Mouse (Mus musculus): ENCODE measurements around the gene Dnal1. TPM values are rescaled to one million over a fixed set of nuclear protein-coding genes. Genes with fewer than 3 reads are reported as not detected.
A peak's percentile ranks its signal among the peaks of the same experiment; 100 is the strongest.

The Dnal1 gene
- polyA plus RNA-seq, 1 experiment from 2014 or later = 4.9 TPM

GRCm38 (mm10) chr12:84186536-84186935 lies 72.4 kb downstream of the Dnal1 start:
- peaks cover 32% of the 10 kb centered on the region for H3K36me3 ChIP-seq
- H3K4me3 ChIP-seq = no peak overlapping the region
- no peaks in the 10 kb centered on the region for H3K9me3 ChIP-seq (replicated peaks)
- peaks cover 62% of the 10 kb centered on the region for H3K4me1 ChIP-seq
- WGBS = 90% methylated on average over 3 of the region's 3 CpGs
- H3K27ac ChIP-seq = no peak overlapping the region
- no peak for DNase-seq (ENCODE audit: low spot score)
- H3K27me3 ChIP-seq (ENCODE audit: low read depth, poor library complexity, severe bottlenecking) = no peaks in the 10 kb centered on the region

GRCm38 (mm10) chr12:84186950-84187349 lies 72.8 kb downstream of the Dnal1 start:
- peaks cover 62% of the 10 kb centered on the region for H3K4me1 ChIP-seq
- no peaks in the 10 kb centered on the region for H3K27me3 ChIP-seq (ENCODE audit: low read depth, poor library complexity, severe bottlenecking)
- peak overlapping the region; percentile 71; the same call in 1 of the 2 replicates for H3K27ac ChIP-seq
- no peak for DNase-seq (ENCODE audit: low spot score)
- no peak overlapping the region for H3K4me3 ChIP-seq
- no peaks in the 10 kb centered on the region for H3K9me3 ChIP-seq (replicated peaks)
- 95% methylated on average over 5 of the region's 5 CpGs for WGBS
- peaks cover 32% of the 10 kb centered on the region for H3K36me3 ChIP-seq

- DNase-seq (ENCODE audit: low spot score) = peak; percentile 54
- WGBS = 67% methylated on average over 15 of the region's 15 CpGs
- no peaks in the 10 kb centered on the region for H3K27me3 ChIP-seq (ENCODE audit: low read depth, poor library complexity, severe bottlenecking)
- H3K4me1 ChIP-seq = peaks cover 70% of the 10 kb centered on the region
- peak overlapping the region; percentile 71 for H3K27ac ChIP-seq
- peaks cover 32% of the 10 kb centered on the region for H3K36me3 ChIP-seq
- no peaks in the 10 kb centered on the region for H3K9me3 ChIP-seq (replicated peaks)
- H3K4me3 ChIP-seq = no peak overlapping the region
Observed at GRCm38 (mm10) chr12:84187752-84188601, 73.8 kb downstream of the Dnal1 start.

GRCm38 (mm10) chr12:84188881-84189444 lies 74.8 kb downstream of the Dnal1 start:
- 64% methylated on average over 14 of the region's 14 CpGs for WGBS
- H3K9me3 ChIP-seq (replicated peaks) = no peaks in the 10 kb centered on the region
- peaks cover 32% of the 10 kb centered on the region for H3K36me3 ChIP-seq
- peak overlapping the region; percentile 71 for H3K27ac ChIP-seq
- DNase-seq (ENCODE audit: low spot score) = no peak
- H3K4me3 ChIP-seq = no peak overlapping the region
- H3K4me1 ChIP-seq = peaks cover 77% of the 10 kb centered on the region
- no peaks in the 10 kb centered on the region for H3K27me3 ChIP-seq (ENCODE audit: low read depth, poor library complexity, severe bottlenecking)

GRCm38 (mm10) chr12:84190151-84190820 lies 76.1 kb downstream of the Dnal1 start:
- H3K27ac ChIP-seq = peak overlapping the region; percentile 51; the same call in 1 of the 2 replicates
- WGBS = 28% methylated on average over 13 of the region's 15 CpGs

GRCm38 (mm10) chr12:84191190-84191589 lies 77.0 kb downstream of the Dnal1 start:
- no peaks in the 10 kb centered on the region for H3K9me3 ChIP-seq (replicated peaks)
- H3K27ac ChIP-seq = peak overlapping the region; percentile 94; the same call in 1 of the 2 replicates
- H3K36me3 ChIP-seq = peaks cover 12% of the 10 kb centered on the region
- no peak for DNase-seq (ENCODE audit: low spot score)
- H3K4me3 ChIP-seq = peak overlapping the region; percentile 82
- 50% methylated on average over 7 of the region's 7 CpGs for WGBS
- peaks cover 91% of the 10 kb centered on the region for H3K4me1 ChIP-seq
- H3K27me3 ChIP-seq (ENCODE audit: low read depth, poor library complexity, severe bottlenecking) = no peaks in the 10 kb centered on the region

More at GRCm38 (mm10) chr12:84190151-84190820, 76.1 kb downstream of the Dnal1 start:
- DNase-seq (ENCODE audit: low spot score) = no peak
- peaks cover 91% of the 10 kb centered on the region for H3K4me1 ChIP-seq
- H3K36me3 ChIP-seq = peaks cover 19% of the 10 kb centered on the region
- H3K27me3 ChIP-seq (ENCODE audit: low read depth, poor library complexity, severe bottlenecking) = no peaks in the 10 kb centered on the region
- H3K9me3 ChIP-seq (replicated peaks) = no peaks in the 10 kb centered on the region
- peak overlapping the region; percentile 82 for H3K4me3 ChIP-seq

- H3K9me3 ChIP-seq (replicated peaks) = no peaks in the 10 kb centered on the region
- H3K4me3 ChIP-seq = peak overlapping the region; percentile 82
- peaks cover 96% of the 10 kb centered on the region for H3K4me1 ChIP-seq
- H3K27ac ChIP-seq = peak overlapping the region; percentile 94
- DNase-seq (ENCODE audit: low spot score) = no peak
- H3K27me3 ChIP-seq (ENCODE audit: low read depth, poor library complexity, severe bottlenecking) = no peaks in the 10 kb centered on the region
- 6% methylated on average over 5 of the region's 5 CpGs for WGBS
- peaks cover 7% of the 10 kb centered on the region for H3K36me3 ChIP-seq
Observed at GRCm38 (mm10) chr12:84191770-84192169, 77.6 kb downstream of the Dnal1 start.

- peak; percentile 53 for DNase-seq (ENCODE audit: low spot score)
- Histone ChIP-seq H3K9me3 (replicated peaks) (no peaks in the 10 kb centered on the region), H3K4me3 (peak overlapping the region; percentile 82), H3K4me1 (peaks cover 94% of the 10 kb centered on the region), H3K27me3 (ENCODE audit: low read depth, poor library complexity, severe bottlenecking) (no peaks in the 10 kb centered on the region), H3K36me3 (peaks cover 2% of the 10 kb centered on the region; the same call in 1 of the 2 replicates), H3K27ac (peak overlapping the region; percentile 94)
- WGBS = under 1% methylated on average over 13 of the region's 13 CpGs
Observed at GRCm38 (mm10) chr12:84192280-84192679, 78.1 kb downstream of the Dnal1 start.

- WGBS = under 1% methylated on average over 96 of the region's 102 CpGs
- peak overlapping the region; percentile 94 for H3K27ac ChIP-seq
- no peaks in the 10 kb centered on the region for H3K36me3 ChIP-seq
- peak overlapping the region; percentile 82 for H3K4me3 ChIP-seq
- H3K4me1 ChIP-seq = peaks cover 90% of the 10 kb centered on the region
- DNase-seq (ENCODE audit: low spot score) = peak; percentile 83
- H3K27me3 ChIP-seq (ENCODE audit: low read depth, poor library complexity, severe bottlenecking) = no peaks in the 10 kb centered on the region
- no peaks in the 10 kb centered on the region for H3K9me3 ChIP-seq (replicated peaks)
Observed at GRCm38 (mm10) chr12:84192741-84193641, 78.8 kb downstream of the Dnal1 start.

- Histone ChIP-seq H3K4me1 (peaks cover 86% of the 10 kb centered on the region), H3K9me3 (replicated peaks) (no peaks in the 10 kb centered on the region), H3K36me3 (no peaks in the 10 kb centered on the region), H3K4me3 (peak overlapping the region; percentile 82), H3K27ac (peak overlapping the region; percentile 94), H3K27me3 (ENCODE audit: low read depth, poor library complexity, severe bottlenecking) (no peaks in the 10 kb centered on the region)
- peak; percentile 93 for DNase-seq (ENCODE audit: low spot score)
- WGBS = under 1% methylated on average over 49 of the region's 49 CpGs
Observed at GRCm38 (mm10) chr12:84193642-84194399, 79.7 kb downstream of the Dnal1 start.

- Histone ChIP-seq H3K36me3 (no peaks in the 10 kb centered on the region), H3K27ac (peak overlapping the region; percentile 94), H3K4me1 (peaks cover 78% of the 10 kb centered on the region), H3K27me3 (ENCODE audit: low read depth, poor library complexity, severe bottlenecking) (no peaks in the 10 kb centered on the region), H3K4me3 (peak overlapping the region; percentile 82), H3K9me3 (replicated peaks) (no peaks in the 10 kb centered on the region)
- no peak for DNase-seq (ENCODE audit: low spot score)
- 7% methylated on average over 13 of the region's 13 CpGs for WGBS
Observed at GRCm38 (mm10) chr12:84194400-84195109, 80.4 kb downstream of the Dnal1 start.
